Mouse (Mus musculus) myocyte (in vitro differentiated cells): ENCODE measurements around the gene Dtnb. TPM values are rescaled to one million over a fixed set of nuclear protein-coding genes. Genes with fewer than 3 reads are reported as not detected.

Source experiments
- H3K27me3 ChIP-seq: one replicate; pipeline ENCODE4 v1.6.1; 2011; ENCODE audit not compliant: control insufficient read depth, insufficient read depth, insufficient read length
- H3K36me3 ChIP-seq: one replicate; pipeline ENCODE4 v1.6.1; 2011; ENCODE audit not compliant: control insufficient read depth, insufficient read depth
- H3K4me2 ChIP-seq: one replicate; pipeline ENCODE4 v1.6.1; 2011; ENCODE audit warnings: low read depth, control low read depth
- H3K4me3 ChIP-seq: one replicate; pipeline ENCODE4 v1.5.1; 2011; ENCODE audit warnings: mild to moderate bottlenecking, control low read depth, moderate library complexity
- H3K79me2 ChIP-seq: one replicate; pipeline ENCODE4 v1.6.1; 2011; ENCODE audit not compliant: control insufficient read depth, insufficient read depth
- H3ac ChIP-seq: one replicate; pipeline ENCODE4 v1.6.1; 2011; ENCODE audit not compliant: control insufficient read depth, insufficient read length
- CEBPB ChIP-seq: IDR thresholded peaks from 2 replicates; pipeline ENCODE4 v1.6.1; 2011; ENCODE audit warnings: mild to moderate bottlenecking, moderate library complexity; ENCODE audit not compliant: poor library complexity, insufficient read depth, severe bottlenecking
- E2F4 ChIP-seq: IDR thresholded peaks from one replicate; pipeline ENCODE4 v1.6.1; 2011; ENCODE audit warnings: mild to moderate bottlenecking, control low read depth, moderate library complexity; ENCODE audit not compliant: insufficient read depth
- MAX ChIP-seq: IDR thresholded peaks from one replicate; pipeline ENCODE4 v1.6.1; 2011; ENCODE audit warnings: low read depth, mild to moderate bottlenecking, control low read depth
- MYOD1 ChIP-seq, 3 experiments: IDR thresholded peaks; one replicate each; pipeline ENCODE4 v1.6.1; 2011; ENCODE audit warnings: control low read depth in 2 of 3, low read depth in 2 of 3, mild to moderate bottlenecking in 2 of 3, moderate library complexity in 1 of 3; ENCODE audit not compliant: insufficient read length in 2 of 3, control insufficient read depth in 1 of 3
- MYOG ChIP-seq, 3 experiments: IDR thresholded peaks; one replicate each; pipeline ENCODE4 v1.6.1; 2011; ENCODE audit warnings: control low read depth in 2 of 3, low read depth in 2 of 3, mild to moderate bottlenecking in 2 of 3; ENCODE audit not compliant: insufficient read length in 2 of 3, control insufficient read depth in 1 of 3, insufficient read depth in 1 of 3
- POLR2A ChIP-seq: IDR thresholded peaks from one replicate; pipeline ENCODE4 v1.6.1; 2011; ENCODE audit warnings: low read depth, mild to moderate bottlenecking, control low read depth, moderate library complexity; ENCODE audit not compliant: insufficient read length
- POLR2AphosphoS2 ChIP-seq: IDR thresholded peaks from one replicate; pipeline ENCODE4 v1.6.1; 2011; ENCODE audit warnings: low read depth, control low read depth; ENCODE audit not compliant: insufficient read length
- REST ChIP-seq: IDR thresholded peaks from one replicate; pipeline ENCODE4 v1.6.1; 2011; ENCODE audit warnings: mild to moderate bottlenecking, control low read depth, moderate library complexity; ENCODE audit not compliant: insufficient read depth, insufficient read length
- SRF ChIP-seq: IDR thresholded peaks from one replicate; pipeline ENCODE4 v1.6.1; 2011; ENCODE audit warnings: low read depth; ENCODE audit not compliant: control insufficient read depth, insufficient read length
- TCF12 ChIP-seq: IDR thresholded peaks from one replicate; pipeline ENCODE4 v1.6.1; 2011; ENCODE audit warnings: mild to moderate bottlenecking, control low read depth; ENCODE audit not compliant: poor library complexity, insufficient read depth, severe bottlenecking
- TCF3 ChIP-seq: IDR thresholded peaks from one replicate; pipeline ENCODE4 v1.6.1; 2011; ENCODE audit warnings: low read depth, control low read depth; ENCODE audit not compliant: insufficient read length
- USF1 ChIP-seq: IDR thresholded peaks from one replicate; pipeline ENCODE4 v1.6.1; 2011; ENCODE audit warnings: low read depth, mild to moderate bottlenecking, control low read depth, moderate library complexity
- polyA plus RNA-seq: library from polyadenylated mRNA; unstranded; fragments of >200 nt; fragmentation: generic; extraction: Trizol; gene quantifications from one replicate; pipeline ENCODE4 v1.2.1, GENCODE M21; 2012; ENCODE audit warnings: missing spikeins

Dtnb gene
- polyA plus RNA-seq, 1 experiment, result 5.5 TPM

DNA sequence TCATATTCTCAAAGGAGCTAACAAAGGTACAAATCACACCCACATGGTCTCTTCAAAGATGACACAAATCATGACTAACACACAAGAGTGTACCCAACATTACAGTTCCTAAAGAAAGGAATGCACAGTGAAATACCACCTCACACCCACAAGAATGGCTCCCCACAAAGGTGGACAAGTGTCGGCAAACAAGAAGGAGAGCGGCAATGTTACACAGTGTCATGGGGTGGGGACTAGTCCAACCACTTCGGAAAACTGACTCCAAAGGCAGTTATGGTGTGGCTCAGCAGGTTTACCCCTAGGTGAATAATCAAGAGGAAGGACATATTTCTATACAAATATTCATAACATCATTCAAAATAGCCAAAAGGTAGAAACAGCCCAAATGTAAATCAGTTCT, 174.2 kb downstream of the Dtnb start:
- Histone ChIP-seq H3K36me3 (no peaks in the 10 kb centered on the region), H3K79me2 (no peaks in the 10 kb centered on the region), H3ac (no peak overlapping the region), H3K27me3 (no peaks in the 10 kb centered on the region), H3K4me2 (no peak overlapping the region), H3K4me3 (no peak overlapping the region)
- TF ChIP-seq REST (no peak), TCF12 (no peak), E2F4 (no peak), MYOD1 (IDR thresholded peaks at IDR 0.05; ENCODE audit: control insufficient read depth in 1 of 3, insufficient read length in 2 of 3, low read depth in 2 of 3) (no peak), USF1 (no peak), TCF3 (no peak), CEBPB (no peak), POLR2A (no peak), MAX (no peak), MYOG (IDR thresholded peaks at IDR 0.05; ENCODE audit: control insufficient read depth in 1 of 3, insufficient read depth in 1 of 3, insufficient read length in 2 of 3, low read depth in 2 of 3) (no peak), SRF (no peak), POLR2AphosphoS2 (no peak)

DNA sequence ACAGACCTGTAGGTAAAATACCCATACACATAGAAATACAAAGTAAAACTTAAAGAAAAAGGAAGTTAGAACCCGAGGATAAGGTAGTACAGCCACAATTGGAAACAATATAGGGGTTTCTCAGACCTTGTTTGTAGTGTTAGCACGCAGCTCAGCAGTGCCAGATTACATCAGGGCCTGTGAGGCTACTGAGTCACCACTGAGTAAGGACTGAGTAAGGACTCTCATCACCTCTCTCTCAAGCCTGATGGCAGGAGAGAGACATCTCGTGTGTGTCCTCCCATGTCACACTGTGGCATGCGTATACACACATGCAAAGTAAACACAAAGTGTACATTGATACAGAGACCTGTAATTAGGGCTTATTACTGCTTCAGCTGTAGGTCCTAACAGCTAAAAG, 175.4 kb downstream of the Dtnb start:
- H3K4me2 ChIP-seq, result no peak overlapping the region
- no peak for TF ChIP-seq E2F4
- TF ChIP-seq MYOD1 (IDR thresholded peaks at IDR 0.05; ENCODE audit: control insufficient read depth in 1 of 3, insufficient read length in 2 of 3, low read depth in 2 of 3), result no peak
- TF ChIP-seq POLR2A, result no peak
- TF ChIP-seq USF1, result no peak
- no peak for TF ChIP-seq MAX
- no peak for TF ChIP-seq TCF3
- no peak for TF ChIP-seq REST
- TF ChIP-seq CEBPB, result no peak
- TF ChIP-seq TCF12, result no peak
- TF ChIP-seq MYOG (IDR thresholded peaks at IDR 0.05; ENCODE audit: control insufficient read depth in 1 of 3, insufficient read depth in 1 of 3, insufficient read length in 2 of 3, low read depth in 2 of 3), result no peak
- TF ChIP-seq POLR2AphosphoS2, result no peak
- no peak for TF ChIP-seq SRF
- no peaks in the 10 kb centered on the region for H3K79me2 ChIP-seq
- no peaks in the 10 kb centered on the region for H3K27me3 ChIP-seq
- H3ac ChIP-seq, result no peak overlapping the region
- no peak overlapping the region for H3K4me3 ChIP-seq
- H3K36me3 ChIP-seq, result no peaks in the 10 kb centered on the region

DNA sequence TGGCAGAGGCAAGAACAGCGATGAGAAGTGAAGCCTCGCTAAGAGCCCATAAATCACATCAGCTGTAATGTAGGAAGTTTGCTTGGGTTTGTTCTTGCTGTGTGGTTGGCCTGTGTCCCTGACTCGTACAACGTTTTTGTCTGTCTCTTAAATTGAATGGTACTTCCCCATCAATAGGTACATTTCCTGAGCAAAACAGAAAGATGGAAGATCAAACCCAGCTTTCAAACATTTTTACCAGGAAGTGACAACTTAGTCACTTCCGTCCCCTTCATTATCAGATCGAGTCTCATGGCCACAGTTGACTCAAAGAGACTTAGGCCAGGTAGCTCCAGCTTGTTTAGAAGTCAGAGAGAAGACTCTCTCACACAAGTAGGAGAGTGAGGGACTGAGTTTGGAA, 183.3 kb downstream of the Dtnb start:
- H3K79me2 ChIP-seq, result no peaks in the 10 kb centered on the region

DNA sequence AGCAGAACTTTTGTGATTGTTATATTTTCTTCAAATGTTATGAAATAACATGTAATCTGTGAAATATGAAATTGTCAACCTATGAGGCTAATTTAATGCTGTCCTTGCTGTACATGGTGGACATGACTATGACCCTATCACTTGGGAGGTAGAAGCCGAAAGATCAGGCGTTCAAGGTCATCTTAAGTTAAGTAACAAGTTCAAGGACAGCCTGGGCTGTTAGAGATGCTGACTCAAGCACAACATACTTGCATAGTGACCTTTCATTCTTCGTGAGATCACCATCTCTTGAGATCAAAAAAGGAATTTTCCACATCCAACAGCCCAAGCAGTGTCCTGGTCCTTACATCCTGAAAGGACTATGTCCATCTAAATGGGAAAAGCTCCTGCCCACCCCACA, 184.0 kb downstream of the Dtnb start:
- Histone ChIP-seq H3K4me2 (no peak overlapping the region), H3K4me3 (no peak overlapping the region), H3K27me3 (no peaks in the 10 kb centered on the region), H3K79me2 (no peaks in the 10 kb centered on the region), H3ac (no peak overlapping the region), H3K36me3 (no peaks in the 10 kb centered on the region)
- TF ChIP-seq MYOD1 (IDR thresholded peaks at IDR 0.05; ENCODE audit: control insufficient read depth in 1 of 3, insufficient read length in 2 of 3, low read depth in 2 of 3), result no peak
- no peak for TF ChIP-seq MAX
- no peak for TF ChIP-seq POLR2A
- TF ChIP-seq TCF12, result no peak
- no peak for TF ChIP-seq CEBPB
- no peak for TF ChIP-seq REST
- TF ChIP-seq MYOG (IDR thresholded peaks at IDR 0.05; ENCODE audit: control insufficient read depth in 1 of 3, insufficient read depth in 1 of 3, insufficient read length in 2 of 3, low read depth in 2 of 3), result no peak
- no peak for TF ChIP-seq SRF
- TF ChIP-seq E2F4, result no peak
- TF ChIP-seq POLR2AphosphoS2, result no peak
- TF ChIP-seq TCF3, result no peak
- no peak for TF ChIP-seq USF1

More for the DNA sequence above, 183.3 kb downstream of the Dtnb start:
- no peak overlapping the region for H3K4me2 ChIP-seq
- H3K4me3 ChIP-seq, result no peak overlapping the region
- H3K36me3 ChIP-seq, result no peaks in the 10 kb centered on the region
- TF ChIP-seq REST (no peak), MYOG (IDR thresholded peaks at IDR 0.05; ENCODE audit: control insufficient read depth in 1 of 3, insufficient read depth in 1 of 3, insufficient read length in 2 of 3, low read depth in 2 of 3) (no peak), CEBPB (no peak), TCF12 (no peak), SRF (no peak), POLR2A (no peak), POLR2AphosphoS2 (no peak), E2F4 (no peak)
- H3ac ChIP-seq, result no peak overlapping the region
- H3K27me3 ChIP-seq, result no peaks in the 10 kb centered on the region

DNA sequence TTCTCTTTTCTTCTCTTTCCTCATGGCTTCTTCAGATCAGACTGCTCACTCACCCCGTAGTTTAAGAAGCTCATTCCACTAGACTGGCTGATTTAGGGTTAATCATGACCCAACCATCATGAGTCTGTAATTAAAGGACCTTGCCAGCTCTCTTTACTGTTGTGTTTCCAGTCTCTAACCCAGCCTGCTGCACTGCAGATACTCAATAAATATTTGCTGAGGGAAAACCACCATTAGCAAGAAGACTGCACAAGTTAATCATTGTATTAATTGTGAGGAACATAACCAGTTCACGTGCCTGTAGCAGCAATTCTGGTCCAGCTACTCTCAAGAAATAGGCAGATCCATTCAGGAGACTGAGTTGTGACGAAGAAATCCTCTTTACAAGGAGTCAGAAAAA, 185.9 kb downstream of the Dtnb start:
- Histone ChIP-seq H3ac (no peak overlapping the region), H3K27me3 (no peaks in the 10 kb centered on the region), H3K79me2 (no peaks in the 10 kb centered on the region), H3K4me2 (no peak overlapping the region), H3K36me3 (no peaks in the 10 kb centered on the region), H3K4me3 (no peak overlapping the region)
- TF ChIP-seq REST, result no peak
- no peak for TF ChIP-seq TCF12
- no peak for TF ChIP-seq MAX
- no peak for TF ChIP-seq TCF3
- TF ChIP-seq E2F4, result no peak
- no peak for TF ChIP-seq SRF
- no peak for TF ChIP-seq CEBPB
- no peak for TF ChIP-seq MYOG (IDR thresholded peaks at IDR 0.05; ENCODE audit: control insufficient read depth in 1 of 3, insufficient read depth in 1 of 3, insufficient read length in 2 of 3, low read depth in 2 of 3)
- no peak for TF ChIP-seq POLR2A
- TF ChIP-seq POLR2AphosphoS2, result no peak
- TF ChIP-seq USF1, result no peak
- no peak for TF ChIP-seq MYOD1 (IDR thresholded peaks at IDR 0.05; ENCODE audit: control insufficient read depth in 1 of 3, insufficient read length in 2 of 3, low read depth in 2 of 3)
